Mouse (Mus musculus) heart, adult 2 months (tissue): Measurements from ENCODE around the gene Tmem97.

Experiments used
- CTCF ChIP-seq: fragments of 200-600 bp; IDR thresholded peaks from 2 replicates; pipeline ENCODE4 v1.8.1; 2022; ENCODE audit warnings: antibody characterized with exemption, mild to moderate bottlenecking, moderate library complexity
- EP300 ChIP-seq: fragments of 200-500 bp; IDR thresholded peaks from 2 replicates; pipeline ENCODE4 v1.6.1; 2011; ENCODE audit warnings: low read depth, low read length, control low read depth; ENCODE audit not compliant: insufficient read depth
- POLR2A ChIP-seq: fragments of 200-500 bp; IDR thresholded peaks from 2 replicates; pipeline ENCODE4 v1.6.1; 2011; ENCODE audit warnings: mild to moderate bottlenecking, low read depth, low read length, control low read depth; ENCODE audit not compliant: insufficient read depth

DNA sequence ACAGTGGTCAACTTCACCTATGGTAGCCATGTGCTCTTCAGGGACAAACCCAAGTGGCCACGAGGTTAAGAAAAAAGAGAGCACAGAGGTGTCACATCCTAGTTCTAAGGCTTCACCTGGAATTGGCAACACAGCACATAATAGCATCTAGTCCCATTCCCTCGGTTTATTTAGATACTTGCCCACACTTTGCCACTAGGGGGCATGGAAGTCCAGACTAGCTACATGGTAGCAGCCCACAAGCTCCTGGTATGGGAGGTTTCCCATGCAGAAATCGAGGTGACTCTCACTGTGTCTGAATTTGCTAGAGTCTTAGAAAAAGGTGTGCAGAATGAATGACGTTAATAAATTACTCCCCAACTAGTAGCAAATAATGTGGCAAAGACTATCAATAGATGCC is 9.9 kb upstream of the Tmem97 start:
- TF ChIP-seq CTCF (peak; percentile 91), POLR2A (no peak), EP300 (peak; percentile 85)
